Mouse (Mus musculus) CH12.LX (cell line): ENCODE results near the gene Bach2. TPM values are rescaled to one million over a fixed set of nuclear protein-coding genes. Genes with fewer than 3 reads are reported as not detected.

ENCODE experiments used
- DNase-seq: peaks from one replicate; pipeline ENCODE4 v3.0.0-alpha.2; 2013; ENCODE audit errors: extremely low read depth
- H3K27ac ChIP-seq: 2 replicates; pipeline ENCODE4 v1.5.1; 2012; ENCODE audit warnings: low read depth, mild to moderate bottlenecking, control low read depth, moderate library complexity; ENCODE audit not compliant: insufficient read depth
- H3K27me3 ChIP-seq: replicated peaks from 2 replicates; pipeline ENCODE3; 2012; ENCODE audit warnings: inconsistent platforms
- H3K36me3 ChIP-seq, 2 experiments: replicated peaks in 1 of 2; 2 replicates each; pipeline versions ENCODE3 to v1.6.1; 2012; ENCODE audit warnings: inconsistent platforms in 1 of 2, low read length in 1 of 2, mild to moderate bottlenecking in 1 of 2, mixed read lengths in 1 of 2, moderate library complexity in 1 of 2; ENCODE audit not compliant: control insufficient read depth in 1 of 2, insufficient read depth in 1 of 2
- H3K4me1 ChIP-seq, 2 experiments: 2 replicates each; pipeline ENCODE4 v1.6.1; 2012; ENCODE audit warnings: inconsistent platforms in 1 of 2, moderate library complexity in 1 of 2; ENCODE audit not compliant: insufficient read depth in 2 of 2, control insufficient read depth in 1 of 2
- H3K4me2 ChIP-seq: 2 replicates; pipeline ENCODE4 v1.6.1; 2012; ENCODE audit warnings: low read depth, mild to moderate bottlenecking, control low read depth; ENCODE audit not compliant: poor library complexity, insufficient read depth, severe bottlenecking
- H3K4me3 ChIP-seq, 3 experiments: fragments of 150-350 bp in 1 of 3; sonication (generic) in 1 of 3; replicated peaks in 1 of 3; 2 replicates each; pipeline versions ENCODE3 to v1.5.1; 2011 to 2012; ENCODE audit warnings: low read depth in 2 of 3, low read length in 2 of 3, mild to moderate bottlenecking in 2 of 3, moderate library complexity in 2 of 3, control low read depth in 1 of 3, improper control_type of control experiment in 1 of 3, inconsistent platforms in 1 of 3, mixed read lengths in 1 of 3; ENCODE audit not compliant: poor library complexity in 1 of 3
- H3K79me2 ChIP-seq: replicated peaks from 2 replicates; pipeline ENCODE4 v1.6.1; 2012; ENCODE audit warnings: mild to moderate bottlenecking, moderate library complexity; ENCODE audit not compliant: control insufficient read depth, poor library complexity, insufficient read depth, severe bottlenecking; ENCODE audit errors: extremely low read depth
- H3K9ac ChIP-seq: 2 replicates; pipeline ENCODE4 v1.6.1; 2012; ENCODE audit warnings: low read depth, mild to moderate bottlenecking, control low read depth, moderate library complexity; ENCODE audit not compliant: insufficient read depth
- H3K9me3 ChIP-seq: replicated peaks from 2 replicates; pipeline ENCODE3; 2012; ENCODE audit warnings: low read length, inconsistent platforms, mixed read lengths
- CTCF ChIP-seq, 2 experiments: IDR thresholded peaks in 1 of 2; conservative IDR thresholded peaks in 1 of 2; 2 replicates each; pipeline ENCODE4 v1.5.1; 2011 to 2012; ENCODE audit warnings: low read depth in 2 of 2, low read length in 2 of 2, improper control_type of control experiment in 1 of 2, inconsistent platforms in 1 of 2, mild to moderate bottlenecking in 1 of 2, moderate library complexity in 1 of 2
- E2F4 ChIP-seq: IDR thresholded peaks from 2 replicates; pipeline ENCODE4 v1.6.1; 2011; ENCODE audit warnings: low read depth, low read length, improper control_type of control experiment; ENCODE audit not compliant: insufficient replicate concordance
- ELF1 ChIP-seq: IDR thresholded peaks from 2 replicates; pipeline ENCODE4 v1.6.1; 2014; ENCODE audit warnings: low read depth, mild to moderate bottlenecking, inconsistent platforms, low read length, improper control_type of control experiment
- JUND ChIP-seq: conservative IDR thresholded peaks from 2 replicates; pipeline ENCODE4 v1.6.1; 2011; ENCODE audit warnings: low read depth, low read length, improper control_type of control experiment
- KAT2A ChIP-seq: IDR thresholded peaks from 2 replicates; pipeline ENCODE4 v1.6.1; 2012; ENCODE audit warnings: low read length, improper control_type of control experiment, inconsistent platforms; ENCODE audit not compliant: insufficient replicate concordance
- MAFK ChIP-seq: IDR thresholded peaks from 2 replicates; pipeline ENCODE4 v1.6.1; 2011; ENCODE audit warnings: low read length, improper control_type of control experiment; ENCODE audit not compliant: insufficient replicate concordance
- MAX ChIP-seq: IDR thresholded peaks from 2 replicates; pipeline ENCODE4 v1.6.1; 2011; ENCODE audit warnings: low read length, improper control_type of control experiment
- MEF2A ChIP-seq: IDR thresholded peaks from 2 replicates; pipeline ENCODE4 v1.6.1; 2014; ENCODE audit warnings: low read depth, mild to moderate bottlenecking, inconsistent platforms, low read length, improper control_type of control experiment, borderline replicate concordance
- MXI1 ChIP-seq: IDR thresholded peaks from 2 replicates; pipeline ENCODE4 v1.6.1; 2011; ENCODE audit warnings: mild to moderate bottlenecking, low read depth, low read length, improper control_type of control experiment
- POLR2A ChIP-seq: IDR thresholded peaks from 2 replicates; pipeline ENCODE4 v1.6.1; 2011; ENCODE audit warnings: low read depth, mild to moderate bottlenecking, improper control_type of control experiment, low read length
- SMC3 ChIP-seq: IDR thresholded peaks from 2 replicates; pipeline ENCODE4 v1.6.1; 2011; ENCODE audit warnings: low read depth, low read length, improper control_type of control experiment
- TBP ChIP-seq: conservative IDR thresholded peaks from 2 replicates; pipeline ENCODE4 v1.6.1; 2011; ENCODE audit warnings: low read depth, low read length, improper control_type of control experiment
- UBTF ChIP-seq: IDR thresholded peaks from 2 replicates; pipeline ENCODE4 v1.6.1; 2012; ENCODE audit warnings: low read depth, mild to moderate bottlenecking, inconsistent platforms, low read length, improper control_type of control experiment, moderate library complexity
- USF1 ChIP-seq: IDR thresholded peaks from 2 replicates; pipeline ENCODE4 v1.6.1; 2014; ENCODE audit warnings: low read depth, mild to moderate bottlenecking, inconsistent platforms, low read length, improper control_type of control experiment
- ZC3H11A ChIP-seq: IDR thresholded peaks from 2 replicates; pipeline ENCODE4 v1.6.1; 2012; ENCODE audit warnings: low read depth, mild to moderate bottlenecking, inconsistent platforms, low read length, improper control_type of control experiment
- dilution Hi-C: fragments of 300-500 bp; cut with MboI; formaldehyde crosslinking; loops from 2 replicates; pipeline ENCODE4 v1.14.3; 2020; ENCODE audit warnings: low sequenced_read_pairs; ENCODE audit not compliant: extremely low pct_unique_long_range_greater_than_20kb, extremely low pct_ligation_motif_present
- in situ Hi-C: fragments of 300-500 bp; cut with MboI; formaldehyde crosslinking; loops from 3 replicates; pipeline ENCODE4 v1.14.3; 2019; ENCODE audit warnings: low sequenced_read_pairs, low pct_ligation_motif_present, low pct_unique_long_range_greater_than_20kb, mixed read lengths
- polyA plus RNA-seq: library from polyadenylated mRNA; unstranded; fragments of >175 nt; gene quantifications from 2 replicates; pipeline ENCODE4 v1.2.1, GENCODE M21; 2012; ENCODE audit warnings: low read depth; ENCODE audit not compliant: insufficient read length
- total RNA-seq, 2 experiments: library from RNA; depleted of rRNA; stranded (reverse); fragments of 300-350 nt in 1 of 2; fragments of >200 nt in 1 of 2; gene quantifications; 2 replicates each; pipeline ENCODE4 v1.2.3; 2012 to 2014

Gene Bach2
- total and polyA plus RNA-seq, 3 experiments: 0.11 TPM; not detected in 2

- Histone ChIP-seq H3K4me1 (peaks cover 4 to 17% of the 10 kb centered on the region in 2 experiments; a peak in 3 of 4 replicates), H3K36me3 (no peaks in the 10 kb centered on the region), H3K27ac (no peak overlapping the region), H3K9ac (no peak overlapping the region), H3K27me3 (no peaks in the 10 kb centered on the region), H3K4me3 (no peak overlapping the region), H3K79me2 (no peaks in the 10 kb centered on the region), H3K9me3 (no peaks in the 10 kb centered on the region), H3K4me2 (no peak overlapping the region; the same call in 1 of the 2 replicates)
- dilution Hi-C loops: no loop called here
- DNase-seq: no peak
- TF ChIP-seq POLR2A: no peak
- no peak for TF ChIP-seq UBTF
- no peak for TF ChIP-seq E2F4
- no peak for TF ChIP-seq ELF1
- TF ChIP-seq MEF2A: no peak
- TF ChIP-seq JUND: no peak
- no peak for TF ChIP-seq ZC3H11A
- TF ChIP-seq USF1: no peak
- TF ChIP-seq CTCF (conservative IDR thresholded peaks at IDR 0.05 in 1 of 2, IDR thresholded peaks at IDR 0.05 in 1 of 2; ENCODE audit: low read depth in 2 of 2, low read length in 2 of 2): no peak
- no peak for TF ChIP-seq TBP
- no peak for TF ChIP-seq KAT2A
- TF ChIP-seq MAFK: no peak
- no peak for TF ChIP-seq SMC3
- in situ Hi-C loops: no loop called here
Observed at GRCm38 (mm10) chr4:32486654-32487398, 248.2 kb downstream of the Bach2 start.

- in situ Hi-C loops: no loop called here
- TF ChIP-seq SMC3 (no peak), E2F4 (no peak), MAFK (no peak), MAX (no peak), POLR2A (no peak), MXI1 (no peak)
Observed at GRCm38 (mm10) chr4:32489186-32489585, 250.6 kb downstream of the Bach2 start.

More at GRCm38 (mm10) chr4:32489186-32489585, 250.6 kb downstream of the Bach2 start:
- Histone ChIP-seq H3K79me2 (no peaks in the 10 kb centered on the region), H3K9me3 (no peaks in the 10 kb centered on the region), H3K36me3 (no peaks in the 10 kb centered on the region), H3K4me1 (peaks cover 0 to 4% of the 10 kb centered on the region in 2 experiments; a peak in 1 of 4 replicates), H3K4me2 (no peak overlapping the region), H3K4me3 (no peak overlapping the region), H3K27me3 (no peaks in the 10 kb centered on the region), H3K9ac (no peak overlapping the region), H3K27ac (no peak overlapping the region)
- dilution Hi-C loops: no loop called here
- no peak for DNase-seq
